Mouse (Mus musculus): ENCODE results near the gene Zbtb48. TPM values are rescaled to one million over a fixed set of nuclear protein-coding genes. Genes with fewer than 3 reads are reported as not detected.

Zbtb48 gene
- total RNA-seq, 2 experiments from 2014 or later: 2.2 to 3.1 TPM

GRCm38 (mm10) chr4:152029997-152030396, 2.5 kb upstream of the Zbtb48 start:
- DNase-seq (ENCODE audit: low spot score): no peak

GRCm38 (mm10) chr4:152029087-152029486, 1.6 kb upstream of the Zbtb48 start:
- DNase-seq (ENCODE audit: low spot score): no peak

DNA sequence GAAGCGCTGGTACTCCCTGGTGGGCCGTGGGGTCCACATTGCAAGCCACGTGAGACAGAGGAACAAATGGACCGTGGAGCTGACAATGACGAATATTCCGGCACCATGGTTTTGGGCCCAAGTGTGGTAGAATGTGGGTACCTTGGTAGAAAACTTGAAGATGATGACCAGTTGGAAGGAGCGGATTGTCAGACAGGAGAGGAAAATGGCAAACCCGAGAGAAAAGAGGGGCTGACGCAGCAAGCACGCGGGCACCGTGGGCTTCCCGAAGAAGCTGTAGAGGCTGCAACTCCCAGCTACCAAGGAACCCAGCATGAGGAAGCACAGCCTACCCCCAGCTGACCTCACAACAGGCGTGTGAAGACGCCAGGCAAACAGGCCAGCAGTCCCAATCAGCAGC, 985 bp upstream of the Zbtb48 start:
- DNase-seq (ENCODE audit: low spot score): no peak

- no peak for DNase-seq (ENCODE audit: low spot score)
Observed at GRCm38 (mm10) chr4:152026751-152027508, 541 bp downstream of the Zbtb48 start.

GRCm38 (mm10) chr4:152024525-152024924, 2.9 kb downstream of the Zbtb48 start:
- no peak for DNase-seq (ENCODE audit: low spot score)

GRCm38 (mm10) chr4:152022506-152022905, 5.0 kb downstream of the Zbtb48 start:
- DNase-seq (ENCODE audit: low spot score): no peak

- no peak for DNase-seq (ENCODE audit: low spot score)
Observed at GRCm38 (mm10) chr4:152021568-152022097, 5.8 kb downstream of the Zbtb48 start.

DNA sequence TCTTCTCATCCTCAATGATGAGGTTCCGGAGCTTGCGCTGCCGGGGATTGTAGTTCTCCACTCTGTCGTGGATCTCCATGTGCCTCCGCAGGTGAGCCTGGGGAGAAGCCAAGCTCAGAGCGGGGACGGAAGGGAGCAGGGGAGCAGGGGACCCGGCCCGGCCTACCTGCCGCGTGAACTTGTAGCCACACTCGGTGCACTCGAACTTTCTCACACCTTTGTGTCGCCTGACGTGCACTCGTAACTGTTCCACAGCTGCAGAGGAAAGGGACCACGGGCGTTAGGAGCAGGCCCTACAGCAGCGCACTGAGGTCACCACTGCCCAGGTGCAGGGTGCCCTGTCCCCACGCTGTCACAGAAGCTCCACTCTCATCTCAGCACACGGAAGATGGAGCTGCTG, 7.4 kb downstream of the Zbtb48 start:
- no peak for DNase-seq (ENCODE audit: low spot score)

- no peak for DNase-seq (ENCODE audit: low spot score)
Observed at GRCm38 (mm10) chr4:152019073-152019472, 8.4 kb downstream of the Zbtb48 start.

- DNase-seq (ENCODE audit: low spot score): peak; percentile 74
Observed at GRCm38 (mm10) chr4:152013036-152013813, 14.2 kb downstream of the Zbtb48 start.

DNA sequence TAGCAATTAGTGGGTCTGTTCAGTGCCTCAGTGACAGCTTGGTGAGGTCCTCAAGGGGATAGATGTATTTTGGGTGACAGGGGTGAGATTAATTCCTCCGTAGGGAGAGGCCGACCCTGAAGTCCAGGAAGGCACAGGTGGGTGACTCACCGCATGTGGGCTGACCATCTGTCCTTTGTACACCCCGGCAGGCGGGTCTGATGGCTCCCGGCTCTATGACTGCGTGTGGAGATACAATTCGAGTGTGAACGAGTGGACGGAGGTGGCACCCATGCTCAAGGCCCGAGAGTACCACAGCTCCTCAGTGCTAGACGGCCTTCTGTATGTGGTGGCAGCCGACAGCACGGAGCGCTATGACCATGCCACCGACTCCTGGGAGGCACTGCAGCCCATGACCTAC, 15.4 kb downstream of the Zbtb48 start:
- DNase-seq (ENCODE audit: low spot score): no peak

DNA sequence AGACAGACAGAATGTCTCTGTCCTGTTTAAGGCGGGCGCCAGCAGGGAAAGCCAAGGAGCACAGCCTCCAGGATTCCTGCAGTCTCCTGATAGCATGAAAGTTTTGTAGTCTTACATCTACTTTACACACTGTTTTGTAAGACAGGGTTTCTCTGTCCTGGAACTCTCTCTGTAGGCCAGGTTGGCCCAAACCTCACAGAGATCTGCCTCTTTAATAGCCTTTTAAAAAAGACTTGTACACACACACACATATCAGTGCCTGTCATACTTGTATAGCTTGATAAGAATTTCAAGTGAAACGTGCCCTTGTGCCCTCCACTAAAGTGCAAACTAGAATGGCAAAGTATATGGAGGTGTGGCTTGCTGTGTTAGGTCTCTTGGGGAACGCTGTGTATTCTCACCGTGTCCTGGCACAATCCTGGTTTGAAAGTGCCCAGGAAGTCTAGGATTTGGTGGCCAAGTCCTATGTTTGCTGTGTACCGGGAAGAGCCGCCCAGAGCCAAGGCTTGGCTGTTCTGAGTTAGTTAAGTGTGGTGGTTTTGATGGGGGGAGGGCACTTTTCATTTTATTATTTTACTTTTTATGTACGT, 16.2 kb downstream of the Zbtb48 start:
- no peak for DNase-seq (ENCODE audit: low spot score)

- DNase-seq (ENCODE audit: low spot score): peak; percentile 52
Observed at GRCm38 (mm10) chr4:152010707-152011134, 16.8 kb downstream of the Zbtb48 start.

DNA sequence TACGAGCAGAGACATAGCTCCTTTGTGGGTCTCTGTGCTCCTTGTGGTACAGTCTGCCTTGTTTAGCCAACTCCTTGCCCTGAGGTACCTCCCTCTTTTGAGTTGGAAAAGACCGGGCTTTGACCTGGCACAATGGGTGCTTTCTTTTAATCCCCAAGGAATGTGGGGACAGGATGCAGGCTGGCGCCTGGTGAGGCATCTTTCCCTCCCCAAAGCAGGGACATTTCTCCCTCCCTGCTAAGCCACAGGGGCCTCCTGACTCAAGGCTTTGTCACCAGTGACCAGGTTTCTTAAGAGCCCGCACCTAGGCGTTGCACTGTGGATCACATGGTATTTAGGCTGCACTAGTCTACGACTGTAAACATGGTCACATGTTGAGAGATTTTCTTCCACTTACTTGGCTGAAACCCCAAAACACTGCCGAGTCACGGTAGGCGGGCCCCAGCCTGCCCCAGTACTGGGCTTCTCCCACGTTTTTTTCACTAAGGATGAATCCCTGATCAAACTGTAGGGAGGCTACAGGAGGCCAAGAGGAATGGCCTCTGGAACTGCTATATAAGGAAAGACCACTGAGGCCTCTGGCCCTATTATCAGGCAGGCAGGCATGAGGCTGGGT, 17.3 kb downstream of the Zbtb48 start:
- DNase-seq (ENCODE audit: low spot score): peak; percentile 76

DNA sequence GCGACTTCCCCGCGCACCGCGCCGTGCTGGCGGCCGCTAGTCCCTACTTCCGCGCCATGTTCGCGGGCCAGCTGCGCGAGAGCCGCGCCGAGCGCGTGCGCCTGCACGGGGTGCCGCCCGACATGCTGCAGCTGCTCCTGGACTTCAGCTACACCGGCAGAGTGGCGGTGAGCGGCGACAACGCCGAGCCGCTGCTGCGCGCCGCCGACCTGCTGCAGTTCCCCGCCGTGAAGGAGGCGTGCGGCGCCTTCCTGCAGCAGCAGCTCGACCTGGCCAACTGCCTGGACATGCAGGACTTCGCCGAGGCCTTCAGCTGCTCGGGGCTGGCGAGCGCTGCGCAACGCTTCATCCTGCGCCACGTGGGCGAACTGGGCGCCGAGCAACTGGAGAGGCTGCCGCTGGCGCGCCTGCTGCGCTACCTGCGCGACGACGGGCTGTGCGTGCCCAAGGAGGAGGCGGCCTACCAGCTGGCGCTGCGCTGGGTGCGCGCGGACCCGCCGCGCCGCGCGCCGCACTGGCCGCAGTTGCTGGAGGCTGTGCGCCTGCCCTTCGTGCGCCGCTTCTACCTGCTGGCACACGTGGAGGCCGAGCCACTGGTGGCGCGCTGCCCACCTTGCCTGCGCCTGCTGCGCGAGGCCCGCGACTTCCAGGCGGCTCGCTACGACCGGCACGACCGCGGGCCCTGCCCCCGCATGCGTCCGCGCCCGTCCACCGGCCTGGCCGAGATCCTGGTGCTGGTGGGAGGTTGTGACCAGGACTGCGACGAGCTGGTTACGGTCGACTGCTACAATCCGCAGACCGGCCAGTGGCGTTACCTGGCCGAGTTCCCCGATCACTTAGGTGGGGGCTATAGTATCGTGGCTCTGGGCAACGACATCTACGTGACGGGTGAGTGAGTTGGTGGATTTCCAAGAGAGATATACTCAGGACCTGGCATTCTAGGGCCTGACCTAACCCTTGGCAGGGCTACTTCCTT, 18.1 kb downstream of the Zbtb48 start:
- DNase-seq (ENCODE audit: low spot score): peak; percentile 74

- DNase-seq (ENCODE audit: low spot score): peak; percentile 96
Observed at GRCm38 (mm10) chr4:152008622-152009075, 18.8 kb downstream of the Zbtb48 start, which contains the start of gene Klhl21. Gene Klhl21 (plus strand): TSS chr4:152008803.

DNA sequence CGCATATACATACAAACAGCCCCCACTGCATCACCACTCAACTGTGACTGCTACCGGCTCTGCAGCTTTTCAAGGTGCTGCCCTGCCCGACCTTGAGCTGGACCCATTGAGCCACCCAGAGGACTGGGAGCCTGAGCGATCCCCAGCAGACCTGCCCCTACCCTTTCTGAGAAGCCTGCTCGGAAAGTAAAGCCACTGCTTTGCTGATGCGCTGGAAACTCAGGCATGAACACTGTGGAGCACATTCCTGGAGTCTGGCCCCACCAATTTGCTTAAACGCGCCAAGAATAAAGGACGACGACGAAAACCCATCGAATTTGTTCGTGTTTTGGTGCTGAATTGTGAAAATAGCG, 19.3 kb downstream of the Zbtb48 start:
- DNase-seq (ENCODE audit: low spot score): no peak

DNA sequence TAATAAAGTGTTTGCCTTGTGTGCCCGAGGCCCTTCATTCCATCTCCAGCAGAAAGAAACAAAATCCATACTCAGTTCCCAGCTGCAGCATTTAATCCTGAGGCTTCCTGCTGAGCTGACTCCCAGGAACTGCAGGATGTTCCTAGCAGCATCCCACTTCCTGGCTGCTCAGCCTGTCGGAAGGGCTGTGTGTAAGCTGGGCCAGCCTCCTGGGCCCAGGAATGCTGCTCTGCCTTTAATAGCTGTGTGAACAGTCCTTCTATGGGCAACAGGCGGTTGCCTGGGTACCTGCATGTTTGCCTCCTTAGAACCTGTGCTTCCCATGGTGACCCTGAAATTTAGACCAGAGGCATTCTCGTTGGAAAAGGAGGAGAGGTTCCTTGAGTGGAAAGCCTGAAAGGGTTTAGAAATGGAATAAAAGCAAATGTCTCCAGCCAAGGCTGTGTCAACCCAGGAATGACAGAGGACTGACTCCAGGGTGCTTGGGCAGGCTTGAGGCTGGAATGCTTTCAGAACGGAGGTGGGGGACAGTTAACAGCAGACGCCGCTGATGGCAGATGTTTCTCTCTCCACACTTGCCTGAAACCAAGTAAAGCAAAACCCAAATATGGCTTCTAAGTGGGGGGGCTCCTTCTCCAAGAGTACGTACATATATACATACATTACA, 19.9 kb downstream of the Zbtb48 start:
- no peak for DNase-seq (ENCODE audit: low spot score)

- no peak for DNase-seq (ENCODE audit: low spot score)
Observed at GRCm38 (mm10) chr4:152006812-152007211, 20.7 kb downstream of the Zbtb48 start.

- no peak for DNase-seq (ENCODE audit: low spot score)
Observed at GRCm38 (mm10) chr4:152006137-152006536, 21.3 kb downstream of the Zbtb48 start.
